Mouse (Mus musculus): Measurements from ENCODE around the gene Mfng.

- TF ChIP-seq CTCF (IDR thresholded peaks at IDR 0.05; ENCODE audit: low read depth) (no peak), EP300 (IDR thresholded peaks at IDR 0.05; ENCODE audit: low read depth) (no peak)
Observed at GRCm38 (mm10) chr15:78772368-78772763, 909 bp downstream of the Mfng start.

All from liver, embryonic 14.5 days (tissue).